Mouse (Mus musculus) common myeloid progenitor, adult 5-6 weeks (primary cell): ENCODE results near the gene Zfp629. TPM values are rescaled to one million over a fixed set of nuclear protein-coding genes. Genes with fewer than 3 reads are reported as not detected.

Experiments
- ATAC-seq: replicated peaks from 2 replicates; pipeline ENCODE4 v1.8.0; 2016; ENCODE audit warnings: low read depth, mild to moderate bottlenecking, moderate TSS enrichment, inconsistent platforms; ENCODE audit not compliant: poor library complexity, severe bottlenecking
- total RNA-seq: library from RNA; stranded (forward); fragments of 200-1000, 187-1606 nt; gene quantifications from 2 replicates; pipeline ENCODE4 v1.2.3, GENCODE M21; 2017

Gene Zfp629
- total RNA-seq, 1 experiment from 2014 or later, result 12.9 TPM

DNA sequence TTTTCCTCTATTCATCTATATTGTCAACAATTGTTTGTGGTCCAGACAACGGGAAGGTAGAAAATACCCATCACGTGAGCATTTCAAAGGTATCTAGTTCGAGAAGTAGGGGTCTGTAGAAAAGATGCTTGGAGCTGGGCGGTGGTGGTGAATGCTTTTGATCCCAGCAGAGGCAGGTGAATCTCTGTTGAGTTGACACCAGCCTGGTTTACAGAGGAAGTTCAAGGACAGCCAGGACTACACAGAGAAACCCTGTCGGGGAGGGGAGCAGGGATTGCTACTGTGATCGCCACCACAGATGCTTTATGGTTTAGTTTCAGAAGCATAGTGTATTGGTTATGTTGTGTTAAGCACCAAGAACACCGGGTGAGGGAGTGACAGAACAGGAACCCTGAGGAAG lies 41.5 kb downstream of the Zfp629 start:
- ATAC-seq, result no peak

DNA sequence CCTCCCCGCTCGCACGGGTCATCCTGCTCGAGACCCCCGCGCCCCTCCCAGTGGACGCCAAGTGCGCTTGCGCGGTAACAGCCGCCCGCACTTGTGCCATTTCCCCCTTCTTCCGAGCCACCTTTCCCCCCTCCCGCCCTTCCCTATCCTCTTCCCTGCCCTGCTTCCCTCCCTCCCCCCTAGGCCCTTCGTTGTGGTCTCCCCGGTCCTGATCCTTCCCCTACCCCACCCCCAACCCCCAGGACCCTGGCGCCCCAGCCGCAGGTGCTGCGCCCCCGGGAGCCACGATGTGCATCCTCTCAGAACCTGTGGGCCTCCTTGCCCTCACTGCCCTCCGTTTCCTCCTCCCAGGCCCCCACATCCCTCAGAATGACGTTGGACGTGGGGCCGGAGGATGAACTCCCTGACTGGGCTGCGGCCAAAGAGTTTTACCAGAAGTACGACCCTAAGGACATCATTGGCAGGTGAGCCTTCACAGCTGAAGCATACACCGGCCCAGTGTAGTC lies 42.0 kb downstream of the Zfp629 start:
- no peak for ATAC-seq

DNA sequence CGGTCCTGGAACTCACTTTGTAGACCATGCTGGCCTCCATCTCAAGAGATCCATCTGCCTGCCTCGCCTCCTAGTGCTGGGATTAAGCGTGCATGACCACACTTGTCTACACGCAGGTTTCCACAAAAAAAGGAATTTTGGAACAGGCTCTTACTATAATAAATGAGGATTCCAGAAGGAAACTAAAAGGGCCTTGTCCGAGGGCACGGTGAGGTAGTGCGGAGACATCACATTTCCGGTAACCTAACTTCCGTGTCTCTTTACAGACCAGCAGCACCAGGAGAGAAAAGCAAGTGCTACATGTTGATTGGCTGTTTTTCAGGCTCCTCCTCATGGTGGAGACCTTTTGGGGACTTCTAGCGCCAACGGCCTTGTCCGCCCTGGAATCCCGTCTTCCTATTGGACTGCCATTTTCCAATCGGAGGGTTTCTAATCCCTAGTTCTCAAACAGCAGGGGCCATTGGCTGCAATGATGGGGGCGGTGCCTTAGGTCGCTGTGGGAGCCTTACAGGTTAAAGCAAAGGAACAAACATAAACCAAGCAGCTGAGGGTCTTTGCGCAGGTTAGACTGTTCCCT lies 42.6 kb downstream of the Zfp629 start, which contains the start of gene Phkg2:
Gene Phkg2 (plus strand): TSS at position 446 of the 577 bp plus-strand sequence.
- ATAC-seq, result peak; percentile 99

DNA sequence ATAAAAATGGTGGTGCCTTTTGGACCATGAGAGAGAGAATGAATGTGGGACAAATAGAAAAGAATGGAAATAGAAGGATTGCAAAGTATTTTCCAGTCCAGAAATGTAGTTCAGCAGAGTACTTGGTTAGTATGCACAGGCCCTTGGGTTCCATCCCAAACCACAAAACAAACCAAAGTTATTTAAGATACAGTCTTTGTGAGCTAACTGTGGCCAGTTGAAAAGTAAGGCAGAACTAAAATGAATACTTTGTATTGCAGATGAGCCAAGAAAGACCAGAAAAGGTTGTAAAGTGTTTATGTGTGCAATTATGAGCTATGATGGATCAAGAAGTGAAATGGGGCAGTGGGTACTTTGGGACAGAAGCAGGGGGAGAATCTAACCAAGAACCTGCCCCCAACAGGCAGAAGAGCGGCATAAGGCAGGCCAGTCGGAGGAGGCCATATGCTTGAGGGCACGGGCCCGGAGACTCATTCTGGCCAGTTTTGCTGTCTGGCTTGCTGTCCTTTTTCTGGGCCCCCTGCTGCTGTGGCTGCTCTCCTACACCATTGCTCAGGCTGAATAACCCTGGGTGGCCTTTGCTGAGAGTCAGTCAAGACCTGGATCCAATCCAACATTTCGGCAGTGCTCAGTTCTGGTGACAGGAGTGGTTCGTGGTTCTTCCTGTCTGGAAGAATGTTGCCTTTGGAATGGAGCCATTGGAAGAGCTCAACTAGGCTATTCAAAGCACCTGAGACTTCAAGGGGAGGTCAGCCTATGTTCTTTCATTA lies 51.0 kb downstream of the Zfp629 start:
- no peak for ATAC-seq

DNA sequence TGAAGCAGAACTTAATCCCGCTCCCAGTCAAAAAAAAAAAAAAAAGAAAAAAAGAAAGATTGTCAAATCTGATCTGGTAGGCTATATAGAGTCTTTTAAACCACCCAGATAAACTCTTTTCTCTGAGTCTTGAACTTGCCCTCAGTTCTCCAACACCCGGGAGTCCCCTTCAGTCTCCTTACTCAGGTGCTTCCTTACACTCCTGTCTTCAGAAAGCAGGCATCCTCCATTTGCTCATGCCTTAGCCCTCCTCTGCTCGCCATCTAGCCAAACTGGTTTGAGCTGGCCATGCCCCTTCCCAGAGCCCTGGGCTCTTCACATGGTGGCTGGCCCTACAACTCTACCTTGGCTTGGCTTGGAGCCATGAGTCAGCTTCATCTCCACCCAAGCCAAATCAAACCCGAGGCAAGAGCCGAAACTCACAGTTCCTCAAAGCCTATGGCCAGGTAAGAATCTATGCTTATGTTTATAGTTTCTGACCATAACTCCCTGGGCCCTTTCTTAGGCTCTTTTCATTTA lies 54.2 kb downstream of the Zfp629 start, which contains the start of gene Tmem265:
Gene Tmem265 (plus strand): TSS at position 51 of the 519 bp plus-strand sequence.
- no peak for ATAC-seq

DNA sequence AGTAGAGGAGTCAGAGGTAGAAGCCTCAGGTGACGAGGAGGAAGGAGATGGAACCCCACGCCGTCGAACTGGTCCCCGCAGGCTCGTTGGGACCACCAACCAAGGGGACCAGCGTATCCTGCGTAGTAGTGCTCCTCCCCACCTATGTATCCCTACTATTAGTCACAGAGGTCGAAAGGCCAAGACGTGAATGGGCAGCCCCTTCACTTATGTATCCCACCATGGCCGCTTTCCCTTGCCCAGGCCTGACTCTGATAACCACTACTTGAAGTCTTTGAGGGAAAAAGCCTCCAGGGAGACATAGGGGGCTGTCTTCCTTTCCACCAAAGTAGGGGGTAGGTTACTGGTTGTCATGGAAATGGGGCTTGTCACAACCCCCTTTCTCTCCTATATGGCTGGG lies 55.0 kb downstream of the Zfp629 start:
- ATAC-seq, result no peak

Other genes with a start within 250 kb of the Zfp629 start
- gene Zfp747, start 239.7 kb downstream of the Zfp629 start, total RNA-seq, result 5.1 and 12.0 TPM in 2 replicates
- gene 9130019O22Rik, start 228.6 kb downstream of the Zfp629 start, total RNA-seq, result 4.8 and 7.2 TPM in 2 replicates
- gene E430018J23Rik, start 222.2 kb downstream of the Zfp629 start, total RNA-seq, result 9.7 and 11.2 TPM in 2 replicates
- 9.2 and 13.0 TPM in 2 replicates for gene Zfp764, start 209.0 kb downstream of the Zfp629 start, total RNA-seq
- gene Zfp688, start 193.7 kb downstream of the Zfp629 start, total RNA-seq, result 7.7 and 11.5 TPM in 2 replicates
- 3.1 and 4.8 TPM in 2 replicates for gene Zfp689, start 166.6 kb downstream of the Zfp629 start, total RNA-seq
- 19.0 and 33.8 TPM in 2 replicates for gene Prr14, start 156.2 kb downstream of the Zfp629 start, total RNA-seq
- 15.1 and 30.3 TPM in 2 replicates for gene Fbrs, start 136.6 kb downstream of the Zfp629 start, total RNA-seq
- gene Srcap, start 103.8 kb downstream of the Zfp629 start, total RNA-seq, result 33.8 and 62.1 TPM in 2 replicates
- gene Gm42715, start 96.2 kb downstream of the Zfp629 start, total RNA-seq, result 11.2 and 11.9 TPM in 2 replicates
- 2.8 and 5.9 TPM in 2 replicates for gene Tmem265, start 54.4 kb downstream of the Zfp629 start, total RNA-seq
- gene Phkg2, start 42.5 kb downstream of the Zfp629 start, total RNA-seq, result 18.3 and 31.8 TPM in 2 replicates
- 0.68 and 1.1 TPM in 2 replicates for gene Ccdc189, start 27.2 kb downstream of the Zfp629 start, total RNA-seq
- 55.9 and 57.4 TPM in 2 replicates for gene Rnf40, start 27.0 kb downstream of the Zfp629 start, total RNA-seq
- 54.4 and 68.0 TPM in 2 replicates for gene Bcl7c, start 93.1 kb upstream of the Zfp629 start, total RNA-seq
- 0.14 TPM in 1 of 2 replicates, not detected in the other for gene Ctf1, start 96.9 kb upstream of the Zfp629 start, total RNA-seq
- gene Ctf2, start 116.4 kb upstream of the Zfp629 start, total RNA-seq, result not detected in 2 replicates
- gene Fbxl19, start 128.7 kb upstream of the Zfp629 start, total RNA-seq, result 14.6 and 21.4 TPM in 2 replicates
- 24.5 and 40.6 TPM in 2 replicates for gene Orai3, start 154.0 kb upstream of the Zfp629 start, total RNA-seq
- gene Setd1a, start 160.9 kb upstream of the Zfp629 start, total RNA-seq, result 15.1 and 16.6 TPM in 2 replicates
- gene Gm49388, start 169.8 kb upstream of the Zfp629 start, total RNA-seq, result 1.4 TPM in 1 of 2 replicates, not detected in the other
- 36.7 and 52.3 TPM in 2 replicates for gene Hsd3b7, start 184.8 kb upstream of the Zfp629 start, total RNA-seq
- 47.6 and 56.9 TPM in 2 replicates for gene Stx4a, start 208.5 kb upstream of the Zfp629 start, total RNA-seq
- 0.64 TPM in 1 of 2 replicates, not detected in the other for gene Stx1b, start 208.8 kb upstream of the Zfp629 start, total RNA-seq